Mouse (Mus musculus) kidney, adult 2 months (tissue): ENCODE data around the gene Gm37240.

Experiments used
- CTCF ChIP-seq: fragments of 200-500 bp; conservative IDR thresholded peaks from 2 replicates; pipeline ENCODE4 v1.5.1; 2011; ENCODE audit warnings: low read depth, mild to moderate bottlenecking, control low read depth, low read length, moderate library complexity, mixed read lengths; ENCODE audit not compliant: insufficient read depth, insufficient read length
- POLR2A ChIP-seq: fragments of 200-500 bp; IDR thresholded peaks from one replicate; pipeline ENCODE4 v1.6.1; 2011; ENCODE audit warnings: low read depth, low read length, control low read depth

- TF ChIP-seq POLR2A (no peak), CTCF (no peak)
Observed at GRCm38 (mm10) chr3:85128546-85128945, 758.8 kb downstream of the Gm37240 start.
